Mouse (Mus musculus) layer of hippocampus, adult 9-10 months (tissue): ENCODE measurements around the gene Zfp46.

Source experiments
- DNase-seq: peaks from one replicate; pipeline ENCODE4 v3.0.0; 2022; ENCODE audit warnings: low spot score

The Zfp46 gene

GRCm38 (mm10) chr4:136311042-136311999 lies 26.8 kb downstream of the Zfp46 start:
- DNase-seq, result no peak

GRCm38 (mm10) chr4:136312616-136313015 lies 28.1 kb downstream of the Zfp46 start:
- no peak for DNase-seq

GRCm38 (mm10) chr4:136317667-136318066 lies 33.2 kb downstream of the Zfp46 start:
- no peak for DNase-seq

- no peak for DNase-seq
These were observed 35.5 kb downstream of the Zfp46 start for GRCm38 (mm10) chr4:136320016-136320415.

- DNase-seq, result no peak
These were observed 39.7 kb downstream of the Zfp46 start for GRCm38 (mm10) chr4:136324226-136324625.

- DNase-seq, result no peak
These were observed 42.8 kb downstream of the Zfp46 start for GRCm38 (mm10) chr4:136327238-136327637.

- no peak for DNase-seq
These were observed 43.6 kb downstream of the Zfp46 start for GRCm38 (mm10) chr4:136328115-136328514.

GRCm38 (mm10) chr4:136331709-136332108 lies 47.2 kb downstream of the Zfp46 start:
- DNase-seq, result no peak

- no peak for DNase-seq
These were observed 48.7 kb downstream of the Zfp46 start for GRCm38 (mm10) chr4:136333191-136333590.

- DNase-seq, result no peak
These were observed 50.6 kb downstream of the Zfp46 start for GRCm38 (mm10) chr4:136335065-136335464.

GRCm38 (mm10) chr4:136337129-136337528 lies 52.6 kb downstream of the Zfp46 start:
- DNase-seq, result no peak
